Mouse (Mus musculus) naive thymus-derived CD4-positive, alpha-beta T cell, adult 5 months (primary cell): ENCODE results near the gene Tjap1. TPM values are rescaled to one million over a fixed set of nuclear protein-coding genes. Genes with fewer than 3 reads are reported as not detected.

Source experiments
- polyA plus RNA-seq: library from polyadenylated mRNA; unstranded; fragments of 100-300 nt; shearing (Covaris generic); gene quantifications from one replicate; pipeline ENCODE4 v1.2.1, GENCODE M21; 2017

Tjap1 gene
- polyA plus RNA-seq = 38.5 TPM

DNA sequence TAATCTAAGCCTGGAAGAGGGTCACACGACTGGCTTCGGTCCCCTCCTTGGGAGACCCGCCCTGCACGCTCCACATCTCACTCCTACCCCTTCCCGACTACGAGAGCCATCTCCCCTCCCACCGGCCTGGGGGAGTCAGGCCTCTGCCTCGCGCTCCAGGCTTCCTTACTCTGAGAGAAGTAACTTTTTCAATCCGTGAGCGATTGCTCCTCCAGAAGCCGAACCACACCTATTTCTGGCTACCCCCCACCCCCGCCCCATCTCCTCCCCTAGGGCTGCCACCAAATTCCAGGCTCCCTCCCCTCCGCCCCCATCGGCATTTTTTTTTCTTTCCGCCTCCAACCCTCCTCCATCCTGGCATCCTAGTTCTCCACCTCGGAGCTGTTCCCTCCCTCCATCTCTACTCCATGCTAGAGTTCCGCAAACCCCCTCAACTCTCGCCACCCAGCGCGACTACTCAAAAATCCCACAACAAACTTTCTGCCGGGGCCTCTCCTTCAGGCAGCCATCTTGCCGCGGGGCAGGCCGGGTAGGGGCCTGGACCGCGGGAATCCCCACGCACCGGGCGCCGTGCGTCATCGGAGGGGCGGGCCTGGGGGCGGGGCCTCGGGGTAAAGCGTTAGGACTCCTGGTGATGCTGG is at the start of gene Tjap1:
TSS of gene Tjap1 (minus strand) at position 544 of the 641 bp plus-strand sequence.

DNA sequence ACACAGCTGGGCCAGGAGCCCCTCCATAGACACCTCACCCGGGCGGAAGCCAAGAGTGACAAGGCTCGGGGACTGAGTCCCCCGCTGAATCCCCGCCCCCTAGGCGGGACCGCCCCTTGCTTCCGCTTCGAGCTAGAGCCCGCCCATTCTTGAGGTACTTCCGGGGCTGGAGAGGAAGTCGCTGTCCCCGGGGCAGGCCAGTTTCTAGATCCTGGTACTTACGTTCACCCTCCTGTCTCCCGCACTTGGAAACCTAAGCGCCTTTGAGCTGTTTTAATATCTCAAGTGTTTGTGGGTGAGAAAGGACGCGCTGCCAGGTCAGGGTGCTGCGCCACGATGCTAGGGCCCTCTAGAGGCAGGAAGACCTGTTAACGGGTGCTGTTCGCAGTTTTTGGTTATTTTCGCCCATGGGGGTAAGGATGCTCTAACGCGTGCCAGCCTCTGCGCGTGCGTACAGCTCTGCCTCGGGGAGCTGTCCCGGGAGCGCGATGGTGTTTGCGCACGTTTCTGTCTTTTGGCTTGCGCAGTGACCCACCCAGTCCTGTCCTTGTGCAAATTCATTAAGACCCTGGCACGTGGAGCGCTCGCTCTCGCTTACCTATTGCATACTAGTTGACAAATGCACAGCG is 45.2 kb upstream of the Tjap1 start, which contains the start of gene Abcc10:
TSS of gene Abcc10 (minus strand) at position 447 of the 629 bp plus-strand sequence.

DNA sequence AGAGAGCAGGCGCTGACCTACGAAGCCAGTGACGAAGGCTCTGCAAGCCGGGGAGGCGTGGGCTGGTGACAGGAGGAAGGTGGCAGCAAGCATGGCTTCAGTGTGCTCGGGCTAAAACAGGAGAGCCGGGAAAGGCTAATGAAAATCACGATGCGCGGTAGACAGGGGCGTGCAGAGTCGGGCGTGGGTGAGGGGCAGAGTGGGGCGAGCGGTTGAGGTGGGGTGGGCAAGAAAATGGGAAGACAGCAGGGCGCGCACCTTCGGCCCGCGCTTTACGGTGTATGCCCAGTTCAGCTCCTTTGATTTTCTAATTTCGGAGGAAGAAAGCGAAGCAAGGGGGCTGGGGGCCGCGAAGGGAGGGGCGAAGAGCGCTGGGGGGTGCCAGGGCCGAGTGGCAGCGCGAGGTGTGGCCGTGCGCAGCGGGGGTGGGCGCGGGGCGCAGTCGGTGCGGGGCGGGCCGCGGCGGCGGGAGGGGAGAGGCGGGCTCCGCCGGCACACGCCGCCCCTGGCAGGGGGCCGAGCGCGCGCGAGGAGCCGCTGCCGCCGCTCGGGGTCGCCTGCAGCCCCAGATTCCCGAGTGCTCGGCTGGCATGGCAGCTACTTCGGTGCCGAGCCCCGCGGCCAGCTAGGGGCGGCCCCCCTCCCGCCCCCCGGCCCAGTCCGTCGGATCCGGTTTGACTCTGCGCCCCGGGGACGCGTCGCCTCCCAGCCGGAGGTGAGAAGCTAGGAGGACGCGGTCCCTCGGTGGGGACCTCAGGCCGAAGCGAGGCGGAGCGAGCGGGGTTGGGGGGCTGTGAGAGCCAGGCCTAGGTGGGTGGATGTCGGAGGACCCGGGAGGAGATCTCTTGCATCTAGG is 14.8 kb upstream of the Tjap1 start, which contains the start of gene Dlk2:
TSS of gene Dlk2 (plus strand) at position 58 of the 856 bp plus-strand sequence.

DNA sequence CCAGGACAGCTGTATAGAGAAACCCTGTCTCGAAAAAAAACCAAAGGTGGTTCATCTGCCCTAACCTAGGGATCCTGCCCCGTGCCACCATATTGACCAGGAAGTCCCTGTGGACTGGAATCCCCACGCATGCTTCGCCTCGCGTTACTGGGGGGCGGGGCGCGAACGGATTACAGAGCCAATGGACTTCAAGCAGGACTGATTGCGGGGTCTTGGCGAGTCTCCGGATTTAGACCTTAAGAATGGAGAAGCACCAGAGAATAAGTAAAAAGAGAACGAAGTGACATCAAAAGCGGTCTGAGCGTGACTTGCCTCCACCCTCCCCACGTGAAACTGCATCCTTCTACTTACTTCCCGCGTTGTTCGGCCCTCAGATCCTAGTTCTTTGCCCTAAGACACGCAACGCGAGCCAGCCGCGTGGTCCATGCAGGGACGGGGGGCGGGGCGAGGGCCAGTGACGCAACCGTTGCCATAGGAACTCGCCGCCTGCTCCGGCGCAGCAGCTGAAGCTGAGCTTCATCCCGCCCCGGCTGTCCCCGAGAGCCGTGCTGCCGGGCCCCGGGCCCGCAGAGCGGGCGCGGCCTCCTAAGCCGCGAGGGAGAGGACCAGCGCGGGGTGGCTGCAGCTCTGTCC is 29.3 kb downstream of the Tjap1 start, which contains the start of gene Lrrc73:
TSS of gene Lrrc73 (plus strand) at position 80 of the 633 bp plus-strand sequence.

DNA sequence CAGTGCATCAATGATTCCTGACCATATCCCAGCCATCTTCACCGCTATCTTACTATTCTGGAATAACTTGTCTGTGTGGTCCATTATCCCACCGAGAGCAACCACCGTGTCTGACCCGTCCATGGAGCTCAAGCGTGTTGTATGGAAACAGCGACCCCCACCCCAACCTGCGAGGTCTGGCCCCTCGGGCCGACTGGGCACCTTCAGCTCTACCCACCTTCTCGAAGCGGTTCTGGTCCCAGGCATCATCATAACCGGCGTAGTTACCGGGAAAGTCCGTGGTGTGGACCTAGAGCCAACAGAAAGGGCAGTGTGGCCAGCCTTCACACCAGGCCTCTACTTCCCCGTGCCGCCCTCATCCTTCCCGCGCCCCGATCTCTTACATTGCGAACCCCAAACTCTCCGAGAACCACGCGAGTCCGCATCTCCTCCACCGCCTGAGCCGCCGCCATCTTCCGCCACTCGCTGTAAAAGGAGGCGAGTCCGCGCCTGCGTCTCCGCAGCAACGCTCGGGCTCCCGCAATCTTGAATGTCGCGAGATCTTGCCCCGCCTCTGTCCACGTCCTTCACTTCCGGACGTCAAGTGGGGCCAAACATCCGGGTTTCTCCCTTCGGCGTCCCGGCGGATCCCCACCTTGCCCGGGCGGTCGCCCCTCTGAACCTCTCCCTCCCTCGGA is 35.2 kb downstream of the Tjap1 start, which contains the start of the genes Polr1c and Yipf3:
TSS of gene Polr1c (minus strand) at position 543 of the 677 bp plus-strand sequence.
TSS of gene Yipf3 (plus strand) at position 569 of the 677 bp plus-strand sequence.

Other genes with a start within 250 kb of the Tjap1 start
- 81.6 TPM for gene Mrps18a, start 172.0 kb downstream of the Tjap1 start, polyA plus RNA-seq
- gene Rsph9, start 138.8 kb downstream of the Tjap1 start, polyA plus RNA-seq = 0.87 TPM
- 41.2 TPM for gene Mad2l1bp, start 129.5 kb downstream of the Tjap1 start, polyA plus RNA-seq
- 72.4 TPM for gene Gtpbp2, start 122.0 kb downstream of the Tjap1 start, polyA plus RNA-seq
- gene Polh, start 80.4 kb downstream of the Tjap1 start, polyA plus RNA-seq = 5.0 TPM
- gene Xpo5, start 80.2 kb downstream of the Tjap1 start, polyA plus RNA-seq = 32.3 TPM
- gene Polr1c, start 35.0 kb downstream of the Tjap1 start, polyA plus RNA-seq = 54.6 TPM
- 174 TPM for gene Yipf3, start 34.9 kb downstream of the Tjap1 start, polyA plus RNA-seq
- gene Lrrc73, start 29.5 kb downstream of the Tjap1 start, polyA plus RNA-seq = 0.21 TPM
- not detected for gene Dlk2, start 14.4 kb upstream of the Tjap1 start, polyA plus RNA-seq
- gene Abcc10, start 45.3 kb upstream of the Tjap1 start, polyA plus RNA-seq = 5.6 TPM
- gene Zfp318, start 100.7 kb upstream of the Tjap1 start, polyA plus RNA-seq = 10.7 TPM
- not detected for gene Crip3, start 145.9 kb upstream of the Tjap1 start, polyA plus RNA-seq
- gene Slc22a7, start 155.4 kb upstream of the Tjap1 start, polyA plus RNA-seq = not detected
- not detected for gene Ttbk1, start 204.6 kb upstream of the Tjap1 start, polyA plus RNA-seq
- not detected for gene Dnph1, start 213.7 kb upstream of the Tjap1 start, polyA plus RNA-seq